Mouse (Mus musculus): ENCODE results near the gene Tfb1m.

DNA sequence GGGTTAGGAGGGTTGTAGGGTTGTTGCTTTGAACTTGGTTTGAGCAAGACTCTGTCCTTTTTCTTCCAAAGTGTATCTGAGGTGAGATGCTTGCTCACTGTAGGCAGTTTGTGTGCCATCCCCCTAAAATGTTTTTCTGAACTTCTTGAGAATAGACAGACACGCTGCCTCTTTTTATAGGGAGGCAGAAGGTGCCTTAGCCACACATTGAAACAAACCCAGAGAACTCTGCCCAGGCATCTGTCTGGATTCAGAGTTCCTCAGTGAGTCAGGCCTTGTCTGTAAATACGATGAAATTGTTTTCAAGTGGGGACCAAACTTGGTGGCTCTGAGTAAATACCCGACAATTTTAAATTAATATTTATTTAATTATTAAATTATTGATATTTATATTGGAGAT, 59.0 kb downstream of the Tfb1m start:
- no peak for TF ChIP-seq CTCF (IDR thresholded peaks at IDR 0.05; ENCODE audit: borderline replicate concordance, insufficient read depth, low read length)
- no peak for TF ChIP-seq POLR2A (IDR thresholded peaks at IDR 0.05; ENCODE audit: low read depth, low read length)

All from embryonic fibroblast, embryonic 13.5 days (primary cell).